Mouse (Mus musculus): ENCODE measurements around the gene Ercc8. TPM values are rescaled to one million over a fixed set of nuclear protein-coding genes. Genes with fewer than 3 reads are reported as not detected.
A peak's percentile ranks its signal among the peaks of the same experiment; 100 is the strongest.

The Ercc8 gene
- total and polyA plus RNA-seq, 3 experiments = 15.9 to 22.2 TPM; not detected in 1

DNA sequence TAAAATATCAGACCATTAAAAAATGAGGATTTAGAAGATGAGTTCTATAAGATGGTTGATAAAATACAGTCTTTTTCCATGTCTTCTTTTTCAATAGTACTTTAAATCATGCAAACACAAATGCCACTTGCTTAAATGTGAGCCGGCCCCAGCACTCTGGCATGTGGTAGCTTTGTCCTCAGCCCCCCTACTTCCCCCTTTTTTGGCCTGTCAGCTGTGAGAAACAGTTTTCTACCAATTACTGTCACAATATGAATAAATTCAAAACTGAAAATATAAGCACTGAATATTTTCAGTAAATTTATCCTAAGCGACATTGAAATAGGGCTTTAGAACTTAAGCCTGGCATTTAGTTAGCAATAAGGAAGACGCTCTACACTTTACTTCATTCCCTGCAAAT lies 44.3 kb upstream of the Ercc8 start:
- Histone ChIP-seq H3K4me3 (ENCODE audit: control insufficient read depth in 1 of 2, insufficient read depth in 1 of 2, low read depth in 2 of 2, low read length in 2 of 2) (no peak overlapping the region), H3K4me1 (ENCODE audit: control insufficient read depth in 1 of 2, insufficient read depth in 2 of 2, low read length in 2 of 2) (no peaks in the 10 kb centered on the region), H3K36me3 (ENCODE audit: control insufficient read depth in 1 of 2, insufficient read depth in 2 of 2, low read length in 2 of 2) (no peaks in the 10 kb centered on the region), H3K79me2 (ENCODE audit: control insufficient read depth, insufficient read depth, low read length, poor library complexity) (no peaks in the 10 kb centered on the region), H3K27me3 (ENCODE audit: control insufficient read depth in 1 of 2, insufficient read depth in 2 of 2, low read length in 2 of 2) (no peaks in the 10 kb centered on the region), H3K9ac (ENCODE audit: control insufficient read depth, low read depth, low read length, poor library complexity, severe bottlenecking) (no peak overlapping the region), H3K27ac (ENCODE audit: control insufficient read depth, low read depth, low read length) (no peak overlapping the region), H3K9me3 (replicated peaks; ENCODE audit: insufficient read depth, low read length) (no peaks in the 10 kb centered on the region)
- DNase-seq (ENCODE audit: low read depth, low spot score) = peak; percentile 10
- TF ChIP-seq ZC3H11A (IDR thresholded peaks at IDR 0.05; ENCODE audit: low read depth, low read length) (no peak), POLR2A (IDR thresholded peaks at IDR 0.05; ENCODE audit: control insufficient read depth in 1 of 2, insufficient read depth in 1 of 2, low read depth in 1 of 2, low read length in 2 of 2, poor library complexity in 1 of 2) (no peak), ZMIZ1 (IDR thresholded peaks at IDR 0.05; ENCODE audit: low read depth, low read length) (no peak), USF1 (IDR thresholded peaks at IDR 0.05; ENCODE audit: low read depth, low read length) (no peak)

DNA sequence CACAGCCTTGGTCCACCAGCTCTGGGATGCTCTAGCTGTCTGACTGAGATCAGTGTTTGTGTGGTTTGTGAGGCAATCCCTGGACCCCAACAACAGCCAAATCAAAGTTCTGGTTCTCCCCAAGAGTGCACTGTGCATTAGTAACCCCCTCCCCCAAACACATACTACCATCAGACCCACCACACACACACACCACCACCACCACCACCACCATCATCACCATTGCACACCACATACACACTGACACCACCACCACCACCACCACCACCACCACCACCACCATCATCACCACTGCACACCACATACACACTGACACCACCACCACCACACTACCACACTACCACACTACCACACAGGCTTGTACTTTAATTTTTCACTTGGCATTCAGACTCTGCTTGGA lies 40.9 kb upstream of the Ercc8 start:
- Histone ChIP-seq H3K9ac (ENCODE audit: control insufficient read depth, low read depth, low read length, poor library complexity, severe bottlenecking) (no peak overlapping the region), H3K36me3 (ENCODE audit: control insufficient read depth in 1 of 2, insufficient read depth in 2 of 2, low read length in 2 of 2) (no peaks in the 10 kb centered on the region), H3K27ac (ENCODE audit: control insufficient read depth, low read depth, low read length) (no peak overlapping the region), H3K4me1 (ENCODE audit: control insufficient read depth in 1 of 2, insufficient read depth in 2 of 2, low read length in 2 of 2) (no peaks in the 10 kb centered on the region), H3K27me3 (ENCODE audit: control insufficient read depth in 1 of 2, insufficient read depth in 2 of 2, low read length in 2 of 2) (no peaks in the 10 kb centered on the region), H3K79me2 (ENCODE audit: control insufficient read depth, insufficient read depth, low read length, poor library complexity) (no peaks in the 10 kb centered on the region), H3K4me3 (ENCODE audit: control insufficient read depth in 1 of 2, insufficient read depth in 1 of 2, low read depth in 2 of 2, low read length in 2 of 2) (no peak overlapping the region), H3K9me3 (replicated peaks; ENCODE audit: insufficient read depth, low read length) (no peaks in the 10 kb centered on the region)
- TF ChIP-seq MAX (IDR thresholded peaks at IDR 0.05; ENCODE audit: low read length) (no peak), NRF1 (IDR thresholded peaks at IDR 0.05; ENCODE audit: insufficient read depth, low read depth, low read length, poor library complexity, severe bottlenecking) (no peak), POLR2AphosphoS2 (IDR thresholded peaks at IDR 0.05; ENCODE audit: low read length) (no peak), TCF12 (IDR thresholded peaks at IDR 0.05; ENCODE audit: low read depth, low read length) (no peak), UBTF (IDR thresholded peaks at IDR 0.05; ENCODE audit: borderline replicate concordance, insufficient read depth, low read depth, low read length) (no peak), BHLHE40 (IDR thresholded peaks at IDR 0.05; ENCODE audit: borderline replicate concordance, low read depth, low read length) (no peak), CHD2 (IDR thresholded peaks at IDR 0.05; ENCODE audit: low read length) (no peak), USF2 (IDR thresholded peaks at IDR 0.05; ENCODE audit: borderline replicate concordance in 1 of 2, insufficient read depth in 1 of 2, low read depth in 1 of 2, low read length in 2 of 2) (no peak), GABPA (IDR thresholded peaks at IDR 0.05; ENCODE audit: low read depth, low read length) (no peak), ETS1 (IDR thresholded peaks at IDR 0.05; ENCODE audit: low read depth, low read length) (no peak), NELFE (IDR thresholded peaks at IDR 0.05; ENCODE audit: low read depth, low read length) (no peak), SIN3A (IDR thresholded peaks at IDR 0.05; ENCODE audit: low read length) (no peak), E2F4 (IDR thresholded peaks at IDR 0.05; ENCODE audit: borderline replicate concordance, low read depth, low read length) (no peak), MYC (IDR thresholded peaks at IDR 0.05; ENCODE audit: low read depth, low read length) (no peak), MXI1 (IDR thresholded peaks at IDR 0.05; ENCODE audit: low read depth, low read length) (no peak), MYB (IDR thresholded peaks at IDR 0.05; ENCODE audit: low read depth, low read length) (no peak), USF1 (IDR thresholded peaks at IDR 0.05; ENCODE audit: low read depth, low read length) (no peak), TBP (IDR thresholded peaks at IDR 0.05; ENCODE audit: low read depth, low read length) (no peak)
- DNase-seq (ENCODE audit: low read depth, low spot score) = no peak
